Comparison of ENCODE assay signal across 8 mouse cellular contexts in genomic region chr19:47578581-47579224, GRCm38 (mm10). TPM values are rescaled to one million over a fixed set of nuclear protein-coding genes. Genes with fewer than 3 reads are reported as not detected.
A peak's percentile ranks its signal among the peaks of the same experiment; 100 is the strongest.
DNase-seq lines count a peak whose midpoint lies in the region; ATAC-seq and TF ChIP-seq lines count a peak whose summit lies in the region.

No protein-coding gene starts in this region.

- 21% methylated on average over 13 of the region's 13 CpGs for WGBS in forebrain, embryonic 15.5 days
- 9% methylated on average over 13 of the region's 13 CpGs for WGBS in kidney, embryonic 16.5 days

- H3K9ac ChIP-seq in ES-Bruce4 (ENCODE audit: low read depth, poor library complexity, severe bottlenecking), result peak overlapping the region; percentile 94
- peak overlapping the region; percentile 90 for H3K9ac ChIP-seq in forebrain, embryonic 15.5 days (replicated peaks)
- H3K9ac ChIP-seq in kidney, embryonic 16.5 days (replicated peaks; ENCODE audit: low read length), result peak overlapping the region; percentile 96

- no peak; the same call in 1 of the 2 replicates for ATAC-seq in forebrain, embryonic 15.5 days (replicated peaks)
- peak; percentile 56; the same call in 1 of the 2 replicates for ATAC-seq in kidney, embryonic 16.5 days (ENCODE audit: low FRiP score, low TSS enrichment)
- peak; percentile 5; the same call in 1 of the 2 replicates for ATAC-seq in megakaryocyte-erythroid progenitor cell, adult 5-6 weeks (replicated peaks; ENCODE audit: low FRiP score, low TSS enrichment, poor library complexity, severe bottlenecking)

- H3K4me1 ChIP-seq in ES-Bruce4 (ENCODE audit: control insufficient read depth, insufficient read depth, low read length), result peaks cover 2% of the 10 kb centered on the region
- H3K4me1 ChIP-seq in forebrain, embryonic 15.5 days, result peaks cover 32% of the 10 kb centered on the region
- peaks cover 21% of the 10 kb centered on the region for H3K4me1 ChIP-seq in kidney, embryonic 16.5 days (ENCODE audit: insufficient read depth, low read length)

- H3K9me3 ChIP-seq in ES-Bruce4 (replicated peaks; ENCODE audit: control insufficient read depth, insufficient read depth, low read length, poor library complexity, severe bottlenecking), result no peaks in the 10 kb centered on the region
- no peaks in the 10 kb centered on the region for H3K9me3 ChIP-seq in forebrain, embryonic 15.5 days
- H3K9me3 ChIP-seq in kidney, embryonic 16.5 days (ENCODE audit: low read length), result no peaks in the 10 kb centered on the region

- H3K4me2 ChIP-seq in forebrain, embryonic 15.5 days (replicated peaks), result peak overlapping the region; percentile 92
- H3K4me2 ChIP-seq in kidney, embryonic 16.5 days (replicated peaks; ENCODE audit: low read depth, low read length), result peak overlapping the region; percentile 72

- no peak for TF ChIP-seq POLR2A in ES-Bruce4 (IDR thresholded peaks at IDR 0.05; ENCODE audit: insufficient read depth, low read length)

- H3K27me3 ChIP-seq in ES-Bruce4 (ENCODE audit: control insufficient read depth, insufficient read depth, low read length, poor library complexity, severe bottlenecking), result no peaks in the 10 kb centered on the region
- H3K27me3 ChIP-seq in forebrain, embryonic 15.5 days, result no peaks in the 10 kb centered on the region
- no peaks in the 10 kb centered on the region for H3K27me3 ChIP-seq in kidney, embryonic 16.5 days (ENCODE audit: insufficient read depth, low read length)

- peak overlapping the region; percentile 85 for H3K4me3 ChIP-seq in ES-Bruce4 (ENCODE audit: low read depth, low read length)
- peak overlapping the region; percentile 88 for H3K4me3 ChIP-seq in forebrain, embryonic 15.5 days
- H3K4me3 ChIP-seq in kidney, embryonic 16.5 days (ENCODE audit: low read length), result peak overlapping the region; percentile 65

- no peak for TF ChIP-seq CTCF in ES-Bruce4 (IDR thresholded peaks at IDR 0.05; ENCODE audit: low read depth, low read length)

- H3K36me3 ChIP-seq in ES-Bruce4 (ENCODE audit: control insufficient read depth, insufficient read depth, low read length, poor library complexity, severe bottlenecking), result no peaks in the 10 kb centered on the region
- no peaks in the 10 kb centered on the region for H3K36me3 ChIP-seq in forebrain, embryonic 15.5 days
- H3K36me3 ChIP-seq in kidney, embryonic 16.5 days (ENCODE audit: insufficient read depth, low read length), result no peaks in the 10 kb centered on the region

- DNase-seq in cerebellum, adult 11-12 months, result peak; percentile 57
- no peak for DNase-seq in cerebellum, adult 8-10 months
- DNase-seq in yolk sac, embryonic 10.5 days (ENCODE audit: low spot score), result peak; percentile 59
- no peak for DNase-seq in right cerebral cortex, postnatal 14 days

- 0 out of 2 replicates have a peak, but pooled peaks have one; percentile 69 for TF ChIP-seq EP300 in ES-Bruce4 (IDR thresholded peaks at IDR 0.05; ENCODE audit: insufficient read depth, low read depth, low read length)

- H3K27ac ChIP-seq in ES-Bruce4 (ENCODE audit: insufficient read depth, low read length), result peak overlapping the region; percentile 62
- peak overlapping the region; percentile 93 for H3K27ac ChIP-seq in forebrain, embryonic 15.5 days (replicated peaks)
- H3K27ac ChIP-seq in kidney, embryonic 16.5 days (ENCODE audit: low read length), result peak overlapping the region; percentile 98

RNA-seq across cellular contexts. Expression of gene Slk, which starts 0.8 kb away (rescaled TPM):
- 76.1 and 91.4 TPM in 2 replicates for polyA plus RNA-seq in ES-Bruce4 (2011; ENCODE audit: insufficient read depth, insufficient read length, low read depth, missing spikeins)
- polyA plus RNA-seq in forebrain, embryonic 15.5 days (2015; fragmentation: Nextera tagmentation; extraction: Ambion mirVana), result 7.1 and 8.0 TPM in 2 replicates
- 11.1 and 11.4 TPM in 2 replicates for polyA plus RNA-seq in kidney, embryonic 16.5 days (2015; fragmentation: Nextera tagmentation; extraction: Ambion mirVana)
- total RNA-seq in megakaryocyte-erythroid progenitor cell, adult 5-6 weeks (2014; fragmentation: Nextera tagmentation), result 101 and 110 TPM in 2 replicates
- 164 and 206 TPM in 2 replicates for total RNA-seq in megakaryocyte-erythroid progenitor cell, adult 5-6 weeks (2017)

RNA-seq across cellular contexts. Expression of gene Stn1, which starts 41.4 kb away (rescaled TPM):
- polyA plus RNA-seq in ES-Bruce4 (2011; ENCODE audit: insufficient read depth, insufficient read length, low read depth, missing spikeins), result 41.4 and 44.9 TPM in 2 replicates
- 33.6 and 36.2 TPM in 2 replicates for polyA plus RNA-seq in forebrain, embryonic 15.5 days (2015; fragmentation: Nextera tagmentation; extraction: Ambion mirVana)
- 54.8 and 58.9 TPM in 2 replicates for polyA plus RNA-seq in kidney, embryonic 16.5 days (2015; fragmentation: Nextera tagmentation; extraction: Ambion mirVana)
- total RNA-seq in megakaryocyte-erythroid progenitor cell, adult 5-6 weeks (2014; fragmentation: Nextera tagmentation), result 10.3 and 15.3 TPM in 2 replicates
- total RNA-seq in megakaryocyte-erythroid progenitor cell, adult 5-6 weeks (2017), result 12.3 and 19.9 TPM in 2 replicates

Comparison
In these comparisons a context has a peak if more than half of its experiments do, and no peak if none do; other contexts are left out.
1. DNase-seq: peak in cerebellum, adult 11-12 months (single experiment) and yolk sac, embryonic 10.5 days (single experiment); none in cerebellum, adult 8-10 months (single experiment) and right cerebral cortex, postnatal 14 days (single experiment).
2. Peak in every context shown above with its lines, with median percentiles within 50 percentile points of each other: H3K27ac ChIP-seq, H3K4me3 ChIP-seq and H3K9ac ChIP-seq.